Mouse (Mus musculus) urinary bladder, postnatal 10 days (tissue): ENCODE measurements around the gene Adh6a.

ENCODE experiments used
- DNase-seq: peaks from one replicate; pipeline ENCODE4 v3.0.0; 2022; ENCODE audit warnings: low spot score

Adh6a gene

DNA sequence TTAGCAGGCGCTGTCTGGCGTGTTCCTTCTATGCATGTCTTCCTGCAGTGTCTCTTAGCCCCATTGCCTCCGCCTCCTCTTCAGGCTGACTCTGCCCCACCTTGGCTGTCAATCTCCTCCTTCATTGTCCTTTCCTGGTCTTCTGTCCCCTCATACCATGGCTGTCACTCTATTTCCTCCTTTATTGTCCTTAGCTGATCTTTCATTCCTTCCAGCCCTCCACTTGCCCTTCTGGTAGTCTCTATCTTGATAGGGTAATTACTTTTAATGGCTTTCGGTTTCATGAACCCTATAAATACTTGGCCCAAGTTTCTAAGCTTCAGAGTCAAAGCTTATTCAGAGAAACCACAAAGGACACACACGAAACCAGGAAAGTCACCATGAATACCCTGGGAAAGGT lies at the start of gene Adh6a:
Gene Adh6a (plus strand): TSS at position 322 of the 400 bp plus-strand sequence.
- DNase-seq: no peak

DNA sequence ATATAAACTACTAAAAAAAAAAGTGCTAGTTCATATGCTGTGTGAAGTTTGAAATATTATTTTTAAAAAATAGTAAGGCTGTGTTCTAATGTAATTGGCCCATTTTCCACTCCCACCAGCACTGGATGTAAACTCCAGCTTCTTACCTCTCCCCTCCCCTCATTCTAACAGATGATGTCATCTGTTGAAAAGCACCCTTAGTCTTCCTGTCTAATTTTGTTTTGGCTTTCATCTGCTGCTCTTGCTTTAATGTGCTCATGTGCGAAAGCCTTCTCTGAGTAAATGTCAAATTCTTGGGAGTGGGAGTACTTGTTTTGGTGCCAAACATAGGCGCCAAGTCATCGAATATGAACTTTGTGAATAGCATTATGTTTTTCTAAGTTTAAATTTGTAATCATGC lies 48.4 kb upstream of the Adh6a start:
- DNase-seq: no peak

DNA sequence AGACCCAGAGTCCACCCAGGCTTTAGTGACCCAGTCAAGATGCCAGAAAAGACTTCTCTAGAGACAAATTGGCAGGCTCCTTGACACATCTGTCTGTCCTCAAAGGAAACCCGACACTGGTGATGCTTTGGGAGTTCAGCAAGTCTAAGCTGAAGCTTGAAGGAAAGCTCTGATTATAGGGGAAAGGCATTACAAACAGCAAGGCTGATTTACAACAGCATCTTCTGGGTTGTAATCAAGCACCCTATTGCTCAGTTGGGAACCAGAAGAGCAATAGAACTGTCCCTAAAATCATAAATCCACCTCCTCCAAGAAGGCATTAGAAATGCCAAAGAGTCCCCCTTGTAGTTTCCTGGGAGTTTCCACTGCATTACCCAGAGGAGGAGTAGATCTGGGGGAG lies 42.6 kb upstream of the Adh6a start:
- no peak for DNase-seq

DNA sequence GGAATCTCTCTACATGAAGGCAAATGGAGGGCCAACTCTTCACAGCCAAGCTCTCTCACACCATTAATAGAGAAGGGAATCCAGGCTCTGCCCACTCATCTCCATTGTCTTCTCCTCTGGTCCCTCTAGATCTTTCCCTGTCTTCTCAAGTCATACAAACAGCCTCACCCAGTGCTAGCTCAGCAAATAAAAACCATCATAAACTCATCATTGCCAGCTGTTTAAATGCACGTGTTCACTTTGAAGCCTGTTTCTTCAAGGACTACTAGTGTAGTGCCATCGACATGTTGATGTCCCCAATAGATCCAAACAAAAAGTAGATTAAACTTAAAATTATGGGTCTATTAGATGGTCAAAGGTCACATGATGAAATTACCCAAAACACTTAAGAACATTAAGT lies 41.8 kb upstream of the Adh6a start:
- DNase-seq: no peak

DNA sequence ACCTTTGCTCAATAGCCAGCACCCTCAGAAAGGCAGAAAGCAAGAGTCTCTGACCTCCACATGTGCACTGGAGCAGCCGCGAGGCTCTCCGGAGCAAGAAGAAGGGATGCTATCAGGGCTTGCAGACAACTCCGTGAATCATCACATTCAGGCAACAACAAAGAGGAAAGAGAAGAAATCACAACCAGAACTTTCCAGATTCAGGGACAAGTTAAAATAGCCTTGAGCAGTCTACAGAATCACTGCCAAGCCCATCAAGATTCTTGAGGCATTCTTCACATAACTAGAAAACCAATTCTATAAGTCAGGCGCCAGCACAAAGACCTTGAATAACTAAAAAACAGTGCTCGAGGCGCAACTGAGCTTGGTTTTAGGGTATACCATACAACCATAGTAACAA lies 40.0 kb upstream of the Adh6a start:
- no peak for DNase-seq

DNA sequence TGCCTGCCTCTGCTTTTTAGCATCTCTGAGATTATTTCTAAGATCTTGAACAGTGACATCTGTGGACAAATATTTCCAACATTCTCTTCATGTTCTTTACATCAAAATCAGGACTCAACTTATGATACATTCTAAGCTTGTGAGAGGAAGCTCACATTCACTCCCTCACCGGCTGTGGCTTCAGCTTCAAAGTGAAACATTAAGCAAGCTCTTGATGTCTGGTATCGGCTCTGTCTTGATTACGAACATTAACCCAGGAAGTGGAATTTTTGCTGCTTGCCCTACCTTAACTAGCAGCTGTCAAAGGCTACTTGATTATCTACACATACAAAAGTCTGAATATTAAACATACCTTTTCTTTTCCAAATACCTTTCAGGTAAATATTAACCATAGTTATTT lies 38.0 kb upstream of the Adh6a start:
- no peak for DNase-seq

DNA sequence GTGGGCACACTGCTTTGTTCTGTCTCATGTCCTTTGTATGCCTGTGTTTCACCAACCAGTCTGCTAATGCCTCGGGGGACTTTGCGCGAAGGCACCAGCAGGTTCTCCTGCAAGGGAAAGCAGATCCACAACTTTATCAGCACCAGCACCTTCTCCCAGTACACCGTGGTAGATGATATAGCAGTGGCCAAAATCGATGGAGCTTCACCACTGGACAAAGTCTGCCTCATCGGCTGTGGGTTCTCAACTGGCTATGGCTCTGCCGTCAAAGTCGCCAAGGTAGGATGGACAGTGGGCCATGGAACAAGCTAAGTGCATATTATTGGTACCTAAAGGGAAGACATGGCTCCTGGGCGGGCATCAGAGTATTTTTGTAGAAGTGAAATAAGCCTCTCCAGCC lies 30.5 kb upstream of the Adh6a start:
- DNase-seq: no peak

DNA sequence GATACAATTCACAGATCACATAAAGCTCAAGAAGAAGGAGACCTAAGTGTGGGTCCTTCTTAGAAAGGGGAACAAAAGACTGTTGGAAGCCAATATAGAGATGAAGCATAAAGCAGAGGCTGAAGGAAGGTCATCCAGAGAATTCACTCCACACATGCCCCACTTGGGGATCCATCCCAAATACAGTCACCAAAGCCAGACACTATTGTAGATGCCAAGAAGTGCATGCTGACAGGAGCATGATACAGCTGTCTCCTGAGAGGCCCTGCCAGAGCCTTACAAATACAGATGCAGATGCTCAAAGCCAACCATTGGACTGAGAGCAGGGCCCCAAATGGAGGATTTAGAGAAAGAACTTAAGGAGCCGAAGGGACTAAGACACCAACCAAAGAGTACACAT lies 29.3 kb upstream of the Adh6a start:
- no peak for DNase-seq

DNA sequence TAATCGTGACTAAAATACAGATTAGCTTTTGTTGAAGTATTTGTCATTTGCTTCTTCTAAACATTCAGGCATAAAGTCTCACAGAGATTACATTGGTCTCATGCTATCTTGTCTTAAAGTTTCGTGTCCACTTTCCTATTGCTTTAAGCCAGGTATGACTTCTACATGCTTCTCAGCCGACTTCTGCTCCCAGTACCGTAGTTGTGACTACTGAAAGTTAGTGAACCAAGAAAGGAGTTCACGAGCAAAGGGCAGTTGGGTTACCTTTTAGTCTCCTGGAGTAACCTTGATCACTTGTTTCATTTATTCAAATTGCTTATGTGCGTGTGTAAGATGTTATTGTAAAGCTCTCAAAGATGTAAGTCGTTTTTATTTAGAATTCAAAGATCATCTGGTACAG lies 27.1 kb upstream of the Adh6a start:
- no peak for DNase-seq

DNA sequence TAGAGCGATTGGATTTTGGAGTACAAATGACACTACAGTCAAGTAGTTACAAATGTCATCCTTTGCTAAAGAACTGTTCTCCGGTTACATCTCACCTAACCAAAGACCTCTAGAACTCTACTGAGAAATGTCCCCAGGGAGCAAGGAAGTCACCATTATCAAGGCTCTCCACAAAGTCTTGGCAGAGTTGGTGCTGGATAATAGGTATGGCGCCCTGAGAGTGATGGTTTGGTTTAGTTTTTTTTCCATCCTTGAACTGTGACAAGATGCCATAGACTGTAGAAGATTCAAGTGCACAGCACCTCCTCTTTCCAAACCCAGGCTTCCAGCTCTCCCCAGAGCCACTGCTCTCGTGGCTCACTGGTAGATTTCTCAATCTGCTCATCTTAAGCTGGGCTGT lies 25.4 kb upstream of the Adh6a start:
- DNase-seq: no peak

DNA sequence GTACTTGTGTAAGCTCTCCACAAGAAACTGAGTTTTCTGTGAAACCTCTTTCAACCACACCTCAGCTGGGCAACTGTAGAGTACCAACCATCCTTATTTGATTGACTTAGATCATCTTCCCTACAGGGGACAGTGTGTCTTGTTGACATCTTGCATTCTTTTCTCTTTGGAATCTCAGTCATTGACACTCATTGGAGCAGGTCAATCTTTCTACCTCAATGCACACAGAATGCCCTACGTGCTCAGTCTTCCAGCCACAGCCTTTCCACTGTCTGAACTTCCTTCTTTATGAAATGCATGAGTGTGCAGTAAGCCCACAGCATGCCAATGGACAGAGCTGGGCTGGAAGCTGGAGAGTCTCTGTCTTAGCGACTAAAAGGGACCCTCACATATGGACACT lies 22.4 kb upstream of the Adh6a start:
- DNase-seq: no peak

DNA sequence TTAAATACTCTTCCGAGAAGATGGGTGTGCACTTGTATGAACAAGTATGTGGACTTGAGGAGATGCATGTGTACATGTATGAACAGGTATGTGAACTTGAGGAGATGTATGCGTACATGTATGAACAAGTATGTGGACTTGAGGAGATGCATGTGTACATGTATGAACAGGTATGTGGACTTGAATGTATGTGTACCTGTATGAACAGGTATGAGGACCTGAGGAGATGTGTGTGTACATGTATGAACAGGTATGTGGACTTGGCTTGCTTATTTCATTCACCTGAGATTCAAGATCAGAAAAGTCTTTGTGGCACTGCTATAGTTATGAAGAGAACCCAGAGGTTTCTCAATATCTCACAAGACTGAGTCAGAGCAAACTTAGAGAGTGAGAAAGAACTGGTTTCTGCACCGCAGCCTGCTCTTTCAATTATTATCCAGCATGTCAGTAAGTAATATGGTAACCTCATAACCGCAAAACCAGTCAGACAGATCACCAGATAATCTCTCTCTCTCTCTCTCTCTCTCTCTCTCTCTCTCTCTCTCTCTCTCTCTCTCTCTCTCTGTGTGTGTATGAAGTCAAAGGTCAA lies 21.5 kb upstream of the Adh6a start:
- no peak for DNase-seq

DNA sequence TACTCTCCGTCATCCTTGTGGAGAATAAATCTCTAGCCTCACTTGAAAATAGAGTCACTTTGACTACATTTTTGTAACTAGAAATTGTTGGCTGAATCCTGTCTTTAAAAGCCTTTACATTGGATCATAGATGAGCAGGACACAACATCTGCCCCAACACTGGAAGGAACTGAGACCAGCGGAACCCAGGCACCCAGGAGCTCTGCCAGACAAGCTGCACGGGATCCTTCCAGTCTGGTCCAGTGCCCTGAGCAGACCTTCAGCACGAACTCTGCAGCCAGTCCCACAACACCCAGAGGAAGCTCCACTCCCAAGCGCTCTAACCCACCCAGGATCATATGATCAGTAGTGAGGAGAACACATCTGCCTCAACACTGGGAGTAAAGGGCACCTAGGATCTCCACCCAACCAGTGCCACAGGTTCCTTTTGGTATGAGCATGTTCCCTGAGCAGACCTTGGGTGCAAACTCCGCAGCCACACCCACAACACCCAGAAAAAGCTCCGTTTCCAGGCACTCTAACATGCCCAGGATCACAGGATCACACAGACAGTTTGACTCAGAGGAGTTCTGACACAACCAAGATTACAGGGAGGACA lies 19.7 kb upstream of the Adh6a start:
- DNase-seq: no peak

DNA sequence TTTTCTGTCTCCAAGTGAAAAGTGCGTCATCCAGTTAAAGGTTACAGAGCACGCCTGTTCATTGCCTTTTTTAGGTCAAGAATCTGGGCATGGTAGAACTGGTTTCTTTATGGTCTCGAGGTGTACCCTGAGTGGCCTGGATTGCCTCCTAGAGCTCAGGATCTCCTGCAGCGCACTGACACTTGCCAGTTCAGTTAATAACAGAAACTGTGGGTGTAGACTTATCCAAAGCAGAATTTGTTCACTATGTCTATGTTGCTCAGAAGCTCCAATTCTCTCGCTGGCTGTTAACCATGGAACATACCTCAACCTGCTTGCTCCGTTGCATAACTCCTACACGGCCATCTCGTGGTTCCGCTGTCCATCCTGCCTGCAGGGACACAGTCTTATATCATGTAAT lies 13.0 kb upstream of the Adh6a start:
- DNase-seq: no peak

DNA sequence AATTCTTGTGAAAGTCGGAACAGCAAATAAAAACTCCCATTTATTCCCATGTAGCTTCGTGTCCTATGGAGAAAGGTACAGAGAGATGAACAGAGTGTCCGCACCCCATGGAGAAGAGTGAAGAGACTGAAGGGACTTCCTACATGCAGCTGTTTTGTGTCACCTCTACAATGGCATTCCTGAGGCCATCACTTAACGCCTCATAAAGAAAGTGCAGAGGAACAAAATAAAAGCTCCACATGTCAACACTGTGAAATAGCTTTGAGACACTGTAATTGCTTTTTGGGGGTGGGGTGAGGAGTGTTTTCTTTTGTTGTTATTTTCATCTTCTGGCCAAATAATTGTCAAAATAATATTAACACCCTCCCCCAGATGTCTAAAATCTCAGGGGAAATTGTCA lies 10.4 kb upstream of the Adh6a start:
- no peak for DNase-seq

DNA sequence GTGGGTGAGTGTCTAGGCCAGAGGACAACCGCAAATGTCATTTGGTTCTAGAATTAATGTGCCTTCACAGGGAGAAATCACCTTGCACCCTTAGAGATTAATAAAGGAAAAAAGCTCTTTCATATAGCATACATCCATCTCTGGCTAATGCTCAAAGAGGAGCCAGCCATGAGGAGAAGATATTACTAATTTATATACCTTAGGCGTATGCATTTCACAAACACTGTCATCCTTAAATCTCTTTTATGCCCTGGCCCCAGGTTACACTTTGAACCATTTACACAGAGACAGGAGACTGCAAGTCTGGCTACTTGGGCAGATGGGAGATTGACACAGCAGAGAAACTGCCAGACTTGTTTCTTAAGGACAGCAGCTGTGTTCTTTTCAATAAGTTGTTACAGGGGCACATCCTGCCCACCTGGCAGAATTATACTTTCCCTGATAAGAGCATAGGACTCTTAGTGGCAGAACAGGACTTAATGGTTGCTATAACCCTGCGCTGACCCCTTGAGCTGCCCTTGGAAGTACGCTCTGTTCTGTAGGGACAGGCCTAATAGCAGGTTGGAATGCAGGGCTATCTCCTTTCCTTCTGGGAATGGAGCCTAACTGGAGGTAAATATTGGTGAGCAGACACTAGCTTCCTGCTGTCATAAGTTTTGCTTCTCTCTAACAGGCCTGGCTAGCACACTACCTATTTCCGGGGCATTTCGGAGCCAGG lies 9.2 kb upstream of the Adh6a start:
- DNase-seq: no peak

DNA sequence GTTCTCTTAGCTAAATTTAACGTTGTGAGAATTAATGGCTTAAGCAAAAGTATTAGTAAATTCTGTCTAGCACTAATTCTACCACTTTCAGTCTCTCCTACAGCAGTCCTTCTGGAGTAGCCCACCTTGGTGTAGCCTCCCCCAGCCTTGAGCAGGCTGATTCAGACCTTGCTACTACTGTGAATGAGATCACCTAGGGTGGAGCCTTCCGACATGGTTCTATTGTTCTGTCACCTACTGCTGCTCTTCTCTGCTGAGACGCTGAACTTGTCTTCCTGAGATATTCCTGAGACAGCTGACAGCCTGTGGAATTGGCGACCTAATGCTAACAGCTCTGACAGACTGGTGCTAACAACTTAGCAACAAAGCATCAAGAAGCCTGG lies 8.6 kb upstream of the Adh6a start:
- DNase-seq: no peak

DNA sequence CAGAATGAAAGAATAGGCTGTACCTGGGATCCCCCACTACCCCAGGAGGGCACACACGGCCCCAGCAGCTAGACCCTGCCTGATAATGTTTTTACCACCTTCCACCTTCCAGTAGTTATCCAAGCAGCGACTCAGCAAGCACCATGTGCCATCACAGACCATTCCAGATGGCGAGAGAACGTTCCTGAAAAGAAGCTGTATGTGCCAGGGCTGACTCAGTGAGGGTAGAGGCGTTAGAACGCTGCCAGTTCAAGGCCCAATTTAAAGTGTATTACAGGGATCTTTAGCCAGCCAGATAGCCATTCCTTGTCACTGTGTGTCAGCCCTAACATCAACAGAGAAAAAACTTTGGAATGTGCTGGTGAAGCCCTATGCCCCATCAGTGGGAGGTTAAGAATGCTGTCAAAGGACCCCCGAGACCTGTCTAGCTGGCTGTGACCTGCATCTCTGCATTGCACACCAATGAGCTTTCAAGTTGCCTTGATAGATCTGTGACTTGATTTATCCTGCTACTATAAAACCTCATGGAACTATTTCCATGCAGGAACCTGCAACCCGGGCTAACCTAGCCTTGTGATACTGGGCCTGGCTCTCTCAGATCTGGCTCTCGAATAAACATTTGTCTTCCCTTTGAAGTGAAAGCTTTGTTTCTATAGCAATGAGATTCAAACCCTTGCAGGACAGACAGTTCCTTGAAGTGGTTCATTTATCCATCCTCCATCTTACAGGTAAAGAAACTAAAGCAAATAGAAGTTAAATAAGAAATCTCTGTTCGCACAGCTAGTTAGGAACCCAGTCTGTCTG lies 7.4 kb upstream of the Adh6a start:
- DNase-seq: no peak

DNA sequence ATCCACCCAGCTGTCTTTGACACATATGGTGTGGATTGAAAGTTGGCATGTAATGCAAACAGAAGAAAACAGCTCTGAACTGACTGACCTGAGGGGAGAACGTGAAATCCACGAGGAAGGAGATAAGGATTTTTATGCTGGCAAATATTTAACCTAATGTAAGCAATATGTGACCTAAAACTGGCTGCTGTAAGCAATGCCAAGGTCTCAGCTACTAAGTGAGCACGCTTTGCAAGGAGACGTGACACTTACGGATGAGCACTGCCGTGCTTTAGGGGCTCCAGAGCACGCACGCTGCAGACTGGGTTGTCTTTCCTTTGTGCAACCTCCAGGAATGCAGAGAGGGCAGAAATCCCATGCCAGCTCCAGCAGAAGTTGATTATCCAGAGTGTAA lies 6.8 kb upstream of the Adh6a start:
- DNase-seq: no peak

DNA sequence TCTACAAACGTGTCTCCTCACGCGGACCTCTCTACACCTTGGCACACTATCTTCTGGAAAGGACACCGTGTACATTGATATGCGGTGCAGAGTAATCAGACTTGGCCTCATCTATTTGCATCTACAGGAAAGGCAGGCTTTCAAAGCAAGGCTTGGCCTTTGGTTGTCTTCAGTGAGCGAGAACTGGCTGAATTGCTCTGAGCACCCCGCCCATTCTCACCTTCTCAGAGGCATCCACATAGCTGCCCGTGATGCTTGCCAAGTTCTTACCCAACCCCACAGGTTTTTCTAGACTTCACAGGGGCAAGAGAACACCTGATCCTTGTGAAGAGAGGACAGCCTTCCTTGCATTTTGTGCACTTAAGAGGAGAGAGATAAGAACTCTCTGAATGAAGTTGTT lies 3.2 kb upstream of the Adh6a start:
- DNase-seq: no peak

DNA sequence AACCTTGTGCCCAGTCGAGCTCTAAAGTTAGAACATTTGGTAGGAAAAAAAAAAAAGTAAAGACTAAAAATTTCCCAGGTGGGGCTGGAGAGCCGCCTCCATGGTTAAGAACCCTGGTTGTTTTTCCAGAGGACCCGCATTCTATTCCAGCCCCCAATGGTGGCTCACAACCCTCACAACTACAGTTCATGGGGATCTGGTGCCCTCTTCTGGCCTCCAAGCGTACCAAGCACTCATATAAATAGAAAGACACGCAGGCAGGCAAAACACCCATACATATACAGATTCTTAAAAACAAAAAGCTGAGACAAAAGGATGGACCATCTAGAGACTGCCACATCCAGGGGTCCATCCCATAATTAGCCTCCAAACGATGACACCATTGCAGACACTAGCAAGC lies 2.1 kb upstream of the Adh6a start:
- DNase-seq: no peak

DNA sequence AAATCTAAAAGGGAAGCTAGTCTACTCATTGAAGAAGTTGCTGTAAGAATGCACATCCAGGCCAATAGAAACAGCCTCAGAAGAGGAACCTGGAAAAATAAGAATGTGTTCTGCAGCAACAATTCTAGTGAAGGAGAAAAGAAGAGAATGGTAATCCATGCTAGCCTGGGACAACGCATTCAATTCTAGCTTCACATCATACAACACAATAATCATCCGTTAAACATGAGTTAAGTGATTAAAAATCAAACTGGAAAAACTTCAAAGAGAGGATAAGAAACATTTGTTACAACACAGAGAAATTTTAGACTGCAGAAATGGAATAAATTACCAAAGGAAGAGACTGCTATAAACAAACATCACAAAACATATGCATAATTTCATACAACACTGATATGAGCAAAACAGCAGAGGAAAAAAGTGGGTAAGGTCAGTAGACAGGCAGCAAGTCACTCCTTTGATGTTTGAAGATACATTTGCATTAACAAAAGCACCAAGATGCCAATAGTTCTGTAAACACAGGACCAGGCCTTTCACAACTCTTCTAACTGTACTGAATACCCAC lies 3.9 kb downstream of the Adh6a start:
- no peak for DNase-seq

DNA sequence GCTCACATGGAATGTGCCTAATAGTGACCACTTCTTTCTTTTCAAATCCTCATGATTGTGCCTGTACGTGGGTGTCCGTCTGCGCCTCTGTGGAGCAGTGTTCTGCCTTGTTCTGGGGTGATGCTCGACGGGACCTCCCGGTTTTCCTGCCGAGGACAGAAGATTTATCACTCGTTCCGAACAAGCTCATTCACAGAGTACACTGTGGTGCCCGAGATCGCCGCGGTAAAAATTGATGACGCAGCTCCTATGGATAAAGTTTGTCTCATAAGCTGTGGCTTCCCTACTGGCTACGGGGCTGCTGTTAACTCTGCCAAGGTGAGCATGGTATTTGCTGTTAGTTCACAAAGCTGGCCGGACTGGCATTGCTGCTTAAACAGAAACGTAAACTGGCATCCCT lies 11.9 kb downstream of the Adh6a start:
- no peak for DNase-seq
